In genomic region chr8:123768492-123769356, GRCm38 (mm10) we compare ENCODE assay signal across 8 mouse cellular contexts. TPM values are rescaled to one million over a fixed set of nuclear protein-coding genes. Genes with fewer than 3 reads are reported as not detected.
DNase-seq lines count a peak whose midpoint lies in the region; ATAC-seq and TF ChIP-seq lines count a peak whose summit lies in the region.

No protein-coding gene starts in this region.

- ATAC-seq in megakaryocyte progenitor cell, adult 5-6 weeks (replicated peaks; ENCODE audit: poor library complexity) = peak; percentile 96

- in situ Hi-C loops in CH12.LX (cut with MboI; ENCODE audit: low pct_ligation_motif_present, low pct_unique_long_range_greater_than_20kb, low sequenced_read_pairs) = loop anchor here (5.0 kb wide), 1 partner anchor 116 kb away; the partner anchor contains the start of gene Rhou

- H3K36me3 ChIP-seq in CH12.LX (replicated peaks in 1 of 2; ENCODE audit: control insufficient read depth in 1 of 2, insufficient read depth in 1 of 2, low read length in 1 of 2) = no peaks in the 10 kb centered on the region

- H3K9ac ChIP-seq in CH12.LX (ENCODE audit: insufficient read depth, low read depth) = no peak overlapping the region

- H3K27ac ChIP-seq in gastrocnemius, adult 2 months = no peak overlapping the region
- H3K27ac ChIP-seq in CH12.LX (ENCODE audit: insufficient read depth, low read depth) = no peak overlapping the region

- no peak for TF ChIP-seq POLR2A in CH12.LX (IDR thresholded peaks at IDR 0.05; ENCODE audit: low read depth, low read length)

- TF ChIP-seq CTCF in gastrocnemius, adult 2 months (IDR thresholded peaks at IDR 0.05) = peak; percentile 82
- peak; percentile 34 to 80; a peak in 3 of 4 replicates for TF ChIP-seq CTCF in CH12.LX (conservative IDR thresholded peaks at IDR 0.05 in 1 of 2, IDR thresholded peaks at IDR 0.05 in 1 of 2; ENCODE audit: low read depth in 2 of 2, low read length in 2 of 2)

- no peaks in the 10 kb centered on the region for H3K9me3 ChIP-seq in CH12.LX (replicated peaks; ENCODE audit: low read length)

- H3K79me2 ChIP-seq in CH12.LX (replicated peaks; ENCODE audit: control insufficient read depth, extremely low read depth, insufficient read depth, poor library complexity, severe bottlenecking) = no peaks in the 10 kb centered on the region

- peaks cover 37% of the 10 kb centered on the region for H3K27me3 ChIP-seq in CH12.LX (replicated peaks)

- no peak overlapping the region for H3K4me2 ChIP-seq in CH12.LX (ENCODE audit: insufficient read depth, low read depth, poor library complexity, severe bottlenecking)

- dilution Hi-C loops in CH12.LX (cut with MboI; ENCODE audit: extremely low pct_ligation_motif_present, extremely low pct_unique_long_range_greater_than_20kb, low sequenced_read_pairs) = no loop called here

- H3K4me3 ChIP-seq in gastrocnemius, adult 2 months = no peak overlapping the region
- H3K4me3 ChIP-seq in CH12.LX (replicated peaks in 1 of 3; ENCODE audit: low read depth in 2 of 3, low read length in 2 of 3, poor library complexity in 1 of 3) = no peak overlapping the region

- peak; percentile 63 for TF ChIP-seq RAD21 in CH12.LX (IDR thresholded peaks at IDR 0.05; ENCODE audit: low read depth, low read length)

- TF ChIP-seq EP300 in CH12.LX (IDR thresholded peaks at IDR 0.05; ENCODE audit: low read length) = no peak

- H3K4me1 ChIP-seq in CH12.LX (ENCODE audit: control insufficient read depth in 1 of 2, insufficient read depth in 2 of 2) = peaks cover 0 to 3% of the 10 kb centered on the region in 2 experiments; a peak in 1 of 4 replicates

- intact Hi-C loops in gastrocnemius, adult 2 months (cut with DNase I) = loop anchor here (1.0 kb wide), 1 partner anchor 115 kb away; the partner anchor contains the start of gene Rhou

- peak; percentile 62 for DNase-seq in gastrocnemius, adult 2 months
- no peak for DNase-seq in gastrocnemius, postnatal 25 days
- peak; percentile 25 for DNase-seq in CH12.LX (ENCODE audit: extremely low read depth)
- peak; percentile 83 to 85 for DNase-seq in cerebellum, postnatal 10 days
- peak; percentile 51 to 70 for DNase-seq in frontal cortex, postnatal 36 days (ENCODE audit: low spot score in 2 of 2)
- peak; percentile 76 for DNase-seq in layer of hippocampus, adult 9-11 months
- no peak for DNase-seq in spleen, postnatal 14 days (ENCODE audit: low spot score in 2 of 2)

TF ChIP-seq in CH12.LX, 34 proteins besides CTCF, POLR2A, EP300 and RAD21:
- TF ChIP-seq IRF4 (IDR thresholded peaks at IDR 0.05; ENCODE audit: low read depth, low read length) (no peak), ZC3H11A (IDR thresholded peaks at IDR 0.05; ENCODE audit: low read depth, low read length) (peak; percentile 15; the same call in 1 of the 2 replicates), SMC3 (IDR thresholded peaks at IDR 0.05; ENCODE audit: low read depth, low read length) (peak; percentile 77), TCF12 (IDR thresholded peaks at IDR 0.05; ENCODE audit: low read depth, low read length) (no peak), ZKSCAN1 (IDR thresholded peaks at IDR 0.05; ENCODE audit: borderline replicate concordance, low read depth, low read length) (no peak), PAX5 (IDR thresholded peaks at IDR 0.05; ENCODE audit: low read length) (no peak)

RNA-seq across cellular contexts. Expression of gene Rab4a, which starts 37.1 kb away (rescaled TPM):
- total RNA-seq in gastrocnemius, adult 2 months (2021) = 10 to 100 TPM; 12.0 to 12.4 TPM
- total RNA-seq in gastrocnemius, postnatal 25 days (2021) = 10 to 100 TPM; 10.2 to 11.3 TPM
- total RNA-seq in CH12.LX (2012; rRNA removed) = not detected in 2 replicates
- total RNA-seq in CH12.LX (2014; rRNA removed) = not detected in 2 replicates
- 0.18 TPM in 1 of 2 replicates, not detected in the other for polyA plus RNA-seq in CH12.LX (2012; ENCODE audit: insufficient read length, low read depth)
- 5.3 and 12.5 TPM in 2 replicates for total RNA-seq in megakaryocyte progenitor cell, adult 5-6 weeks (2015)
- total RNA-seq in megakaryocyte progenitor cell, adult 5-6 weeks (2017) = 5.2 and 5.9 TPM in 2 replicates

Comparison
In these comparisons a context has a peak if more than half of its experiments do, and no peak if none do; other contexts are left out.
1. DNase-seq: peak in gastrocnemius, adult 2 months (single experiment), CH12.LX (single experiment), cerebellum, postnatal 10 days (2 of 2), frontal cortex, postnatal 36 days (2 of 2) and layer of hippocampus, adult 9-11 months (single experiment); none in gastrocnemius, postnatal 25 days (single experiment) and spleen, postnatal 14 days (0 of 2).
2. RNA of gene Rab4a, which starts 37.1 kb away (total RNA-seq): 5.2 to 12.5 TPM in megakaryocyte progenitor cell, adult 5-6 weeks, 12.0 to 12.4 TPM in gastrocnemius, adult 2 months and 10.2 to 11.3 TPM in gastrocnemius, postnatal 25 days; not detected in CH12.LX; every median in the first group is over 4 times any median in the second.